ENCODE assay signal across 20 mouse cellular contexts in the genomic region with DNA sequence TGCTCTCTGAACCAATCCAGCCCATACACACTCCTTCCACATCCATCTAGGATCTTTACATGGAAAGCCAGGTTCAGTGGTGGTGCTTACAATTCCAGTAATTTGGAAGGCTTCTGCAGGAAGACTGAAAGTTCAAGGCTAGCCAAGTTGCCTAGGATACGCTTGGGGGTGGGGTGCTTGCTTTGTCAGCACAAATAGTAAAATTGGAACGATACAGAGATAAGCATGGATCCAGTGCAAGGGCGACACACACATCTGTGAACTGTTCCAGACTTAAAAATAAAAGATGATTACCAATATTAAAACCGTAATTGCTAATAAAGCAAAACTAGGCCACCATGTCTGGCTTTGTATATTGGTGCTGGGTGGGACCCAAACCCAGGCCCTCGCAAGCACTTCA.
A peak's percentile ranks its signal among the peaks of the same experiment; 100 is the strongest.
DNase-seq lines count a peak whose midpoint lies in the region; ATAC-seq and TF ChIP-seq lines count a peak whose summit lies in the region.
"Had no signal": no experiment of that assay in that cellular context is flagged by ENCODE, and none has a peak within 500 bp of the region (broad histone marks: within the 10 kb centered on the region; RNA-seq: fewer than 3 reads in every experiment).

No protein-coding gene starts in this region.

- 77% methylated on average over 5 of the region's 5 CpGs for WGBS in forebrain, postnatal 0 days
- 86% methylated on average over 5 of the region's 5 CpGs for WGBS in forebrain, embryonic 16.5 days
- WGBS in midbrain, embryonic 16.5 days = 92% methylated on average over 5 of the region's 5 CpGs

- H3K4me3 ChIP-seq in forebrain, postnatal 0 days (ENCODE audit: low read depth, low read length) = no peak overlapping the region
- H3K4me3 ChIP-seq in forebrain, embryonic 16.5 days (replicated peaks; ENCODE audit: low read length) = no peak overlapping the region
- H3K4me3 ChIP-seq in midbrain, embryonic 16.5 days (ENCODE audit: low read depth, low read length) = no peak overlapping the region
- H3K4me3 ChIP-seq: embryonic facial prominence, embryonic 12.5 days; hindbrain, embryonic 13.5 days; liver, embryonic 15.5 days; megakaryocyte, embryonic 14.5 days; midbrain, embryonic 13.5 days; stomach, embryonic 15.5 days had no signal

- H3K27ac ChIP-seq in forebrain, postnatal 0 days (ENCODE audit: low read depth, low read length) = no peak overlapping the region
- H3K27ac ChIP-seq in forebrain, embryonic 16.5 days (ENCODE audit: low read length) = no peak overlapping the region
- no peak overlapping the region for H3K27ac ChIP-seq in midbrain, embryonic 16.5 days (ENCODE audit: low read length)
- H3K27ac ChIP-seq: embryonic facial prominence, embryonic 12.5 days; hindbrain, embryonic 13.5 days; liver, embryonic 15.5 days; midbrain, embryonic 13.5 days; stomach, embryonic 15.5 days had no signal

- no peak overlapping the region for H3K9ac ChIP-seq in forebrain, postnatal 0 days
- no peak overlapping the region for H3K9ac ChIP-seq in forebrain, embryonic 16.5 days (replicated peaks; ENCODE audit: low read depth, low read length)
- H3K9ac ChIP-seq in midbrain, embryonic 16.5 days (ENCODE audit: low read depth, low read length) = no peak overlapping the region
- H3K9ac ChIP-seq: embryonic facial prominence, embryonic 12.5 days; hindbrain, embryonic 13.5 days; liver, embryonic 15.5 days; midbrain, embryonic 13.5 days; stomach, embryonic 15.5 days had no signal

- ATAC-seq in forebrain, postnatal 0 days = peak; percentile 25; the same call in 1 of the 2 replicates
- ATAC-seq in forebrain, embryonic 16.5 days = no peak
- no peak for ATAC-seq in midbrain, embryonic 16.5 days
- ATAC-seq: midbrain, embryonic 13.5 days had no signal

- H3K9me3 ChIP-seq in forebrain, postnatal 0 days (ENCODE audit: low read length) = no peaks in the 10 kb centered on the region
- H3K9me3 ChIP-seq in forebrain, embryonic 16.5 days (ENCODE audit: control insufficient read depth, low read length) = no peaks in the 10 kb centered on the region
- no peaks in the 10 kb centered on the region for H3K9me3 ChIP-seq in midbrain, embryonic 16.5 days (replicated peaks; ENCODE audit: control insufficient read depth, low read length, poor library complexity, severe bottlenecking)
- H3K9me3 ChIP-seq: embryonic facial prominence, embryonic 12.5 days; hindbrain, embryonic 13.5 days; liver, embryonic 15.5 days; megakaryocyte, embryonic 14.5 days; midbrain, embryonic 13.5 days; stomach, embryonic 15.5 days had no signal

- no peaks in the 10 kb centered on the region for H3K27me3 ChIP-seq in forebrain, postnatal 0 days (ENCODE audit: insufficient read depth, low read length)
- no peaks in the 10 kb centered on the region for H3K27me3 ChIP-seq in forebrain, embryonic 16.5 days (replicated peaks; ENCODE audit: control insufficient read depth, insufficient read depth, low read length)
- no peaks in the 10 kb centered on the region for H3K27me3 ChIP-seq in midbrain, embryonic 16.5 days (ENCODE audit: control insufficient read depth, insufficient read depth, low read depth, low read length)
- H3K27me3 ChIP-seq: embryonic facial prominence, embryonic 12.5 days; hindbrain, embryonic 13.5 days; liver, embryonic 15.5 days; megakaryocyte, embryonic 14.5 days; midbrain, embryonic 13.5 days; stomach, embryonic 15.5 days had no signal

- no peaks in the 10 kb centered on the region for H3K4me1 ChIP-seq in forebrain, postnatal 0 days (ENCODE audit: insufficient read depth)
- H3K4me1 ChIP-seq in forebrain, embryonic 16.5 days (replicated peaks; ENCODE audit: control insufficient read depth, insufficient read depth, low read length) = peaks cover 5% of the 10 kb centered on the region; the same call in 1 of the 2 replicates
- H3K4me1 ChIP-seq in midbrain, embryonic 16.5 days (ENCODE audit: control insufficient read depth, insufficient read depth, low read length) = no peaks in the 10 kb centered on the region
- H3K4me1 ChIP-seq: embryonic facial prominence, embryonic 12.5 days; midbrain, embryonic 13.5 days had no signal

- peaks cover 20% of the 10 kb centered on the region for H3K36me3 ChIP-seq in forebrain, postnatal 0 days (ENCODE audit: insufficient read depth)
- H3K36me3 ChIP-seq in forebrain, embryonic 16.5 days (ENCODE audit: control insufficient read depth, insufficient read depth) = peaks cover 3% of the 10 kb centered on the region; the same call in 1 of the 2 replicates
- H3K36me3 ChIP-seq in midbrain, embryonic 16.5 days (ENCODE audit: control insufficient read depth, insufficient read depth, low read length) = peaks cover 8% of the 10 kb centered on the region; the same call in 1 of the 2 replicates

- no peak overlapping the region for H3K4me2 ChIP-seq in forebrain, postnatal 0 days (ENCODE audit: low read depth)
- H3K4me2 ChIP-seq in forebrain, embryonic 16.5 days (ENCODE audit: low read length) = no peak overlapping the region
- no peak overlapping the region for H3K4me2 ChIP-seq in midbrain, embryonic 16.5 days (ENCODE audit: low read length)
- H3K4me2 ChIP-seq: embryonic facial prominence, embryonic 12.5 days; hindbrain, embryonic 13.5 days; liver, embryonic 15.5 days; midbrain, embryonic 13.5 days; stomach, embryonic 15.5 days had no signal

- TF ChIP-seq POLR2A in brain, embryonic 14.5 days (IDR thresholded peaks at IDR 0.05; ENCODE audit: borderline replicate concordance, extremely low read depth, insufficient read depth, insufficient read length, poor library complexity, severe bottlenecking) = no peak

- no peak for DNase-seq in forebrain, postnatal 0 days
- peak; percentile 49 for DNase-seq in layer of hippocampus, adult 9-11 months
- DNase-seq in layer of hippocampus, adult 11-12 months (ENCODE audit: low spot score) = no peak
- DNase-seq in ovary, adult 18-20 months (ENCODE audit: low spot score) = peak; percentile 39
- no peak for DNase-seq in ovary, postnatal 36 days (ENCODE audit: low spot score)
- DNase-seq in brain, embryonic 14.5 days (ENCODE audit: low read depth) = peak; percentile 26
- DNase-seq: cerebellum, adult 18-20 months; cerebellum, postnatal 25 days; gastrocnemius, postnatal 36 days; kidney, adult 18-20 months; retina, postnatal 1 day; thymus, postnatal 4 days had no signal

- TF ChIP-seq CTCF in forebrain, postnatal 0 days (IDR thresholded peaks at IDR 0.05; ENCODE audit: low read depth) = no peak
- no peak for TF ChIP-seq CTCF in brain, embryonic 14.5 days (IDR thresholded peaks at IDR 0.05; ENCODE audit: borderline replicate concordance, extremely low read depth, insufficient read depth, insufficient read length)

Comparison
In these comparisons a context has a peak if more than half of its experiments do, and no peak if none do; other contexts are left out.
1. DNase-seq: peak in layer of hippocampus, adult 9-11 months (single experiment), ovary, adult 18-20 months (single experiment) and brain, embryonic 14.5 days (single experiment); none in forebrain, postnatal 0 days (single experiment), layer of hippocampus, adult 11-12 months (single experiment) and ovary, postnatal 36 days (single experiment).